Mouse (Mus musculus) myocyte (in vitro differentiated cells): Measurements from ENCODE around the gene Uba7. TPM values are rescaled to one million over a fixed set of nuclear protein-coding genes. Genes with fewer than 3 reads are reported as not detected.

Source experiments
- H3K27me3 ChIP-seq: one replicate; pipeline ENCODE4 v1.6.1; 2011; ENCODE audit not compliant: control insufficient read depth, insufficient read depth, insufficient read length
- H3K36me3 ChIP-seq: one replicate; pipeline ENCODE4 v1.6.1; 2011; ENCODE audit not compliant: control insufficient read depth, insufficient read depth
- H3K4me2 ChIP-seq: one replicate; pipeline ENCODE4 v1.6.1; 2011; ENCODE audit warnings: low read depth, control low read depth
- H3K4me3 ChIP-seq: one replicate; pipeline ENCODE4 v1.5.1; 2011; ENCODE audit warnings: mild to moderate bottlenecking, control low read depth, moderate library complexity
- H3K79me2 ChIP-seq: one replicate; pipeline ENCODE4 v1.6.1; 2011; ENCODE audit not compliant: control insufficient read depth, insufficient read depth
- H3ac ChIP-seq: one replicate; pipeline ENCODE4 v1.6.1; 2011; ENCODE audit not compliant: control insufficient read depth, insufficient read length
- CEBPB ChIP-seq: IDR thresholded peaks from 2 replicates; pipeline ENCODE4 v1.6.1; 2011; ENCODE audit warnings: mild to moderate bottlenecking, moderate library complexity; ENCODE audit not compliant: poor library complexity, insufficient read depth, severe bottlenecking
- E2F4 ChIP-seq: IDR thresholded peaks from one replicate; pipeline ENCODE4 v1.6.1; 2011; ENCODE audit warnings: mild to moderate bottlenecking, control low read depth, moderate library complexity; ENCODE audit not compliant: insufficient read depth
- MAX ChIP-seq: IDR thresholded peaks from one replicate; pipeline ENCODE4 v1.6.1; 2011; ENCODE audit warnings: low read depth, mild to moderate bottlenecking, control low read depth
- MYOD1 ChIP-seq, 3 experiments: IDR thresholded peaks; one replicate each; pipeline ENCODE4 v1.6.1; 2011; ENCODE audit warnings: control low read depth in 2 of 3, low read depth in 2 of 3, mild to moderate bottlenecking in 2 of 3, moderate library complexity in 1 of 3; ENCODE audit not compliant: insufficient read length in 2 of 3, control insufficient read depth in 1 of 3
- MYOG ChIP-seq, 3 experiments: IDR thresholded peaks; one replicate each; pipeline ENCODE4 v1.6.1; 2011; ENCODE audit warnings: control low read depth in 2 of 3, low read depth in 2 of 3, mild to moderate bottlenecking in 2 of 3; ENCODE audit not compliant: insufficient read length in 2 of 3, control insufficient read depth in 1 of 3, insufficient read depth in 1 of 3
- POLR2A ChIP-seq: IDR thresholded peaks from one replicate; pipeline ENCODE4 v1.6.1; 2011; ENCODE audit warnings: low read depth, mild to moderate bottlenecking, control low read depth, moderate library complexity; ENCODE audit not compliant: insufficient read length
- POLR2AphosphoS2 ChIP-seq: IDR thresholded peaks from one replicate; pipeline ENCODE4 v1.6.1; 2011; ENCODE audit warnings: low read depth, control low read depth; ENCODE audit not compliant: insufficient read length
- REST ChIP-seq: IDR thresholded peaks from one replicate; pipeline ENCODE4 v1.6.1; 2011; ENCODE audit warnings: mild to moderate bottlenecking, control low read depth, moderate library complexity; ENCODE audit not compliant: insufficient read depth, insufficient read length
- SRF ChIP-seq: IDR thresholded peaks from one replicate; pipeline ENCODE4 v1.6.1; 2011; ENCODE audit warnings: low read depth; ENCODE audit not compliant: control insufficient read depth, insufficient read length
- TCF12 ChIP-seq: IDR thresholded peaks from one replicate; pipeline ENCODE4 v1.6.1; 2011; ENCODE audit warnings: mild to moderate bottlenecking, control low read depth; ENCODE audit not compliant: poor library complexity, insufficient read depth, severe bottlenecking
- TCF3 ChIP-seq: IDR thresholded peaks from one replicate; pipeline ENCODE4 v1.6.1; 2011; ENCODE audit warnings: low read depth, control low read depth; ENCODE audit not compliant: insufficient read length
- polyA plus RNA-seq: library from polyadenylated mRNA; unstranded; fragments of >200 nt; fragmentation: generic; extraction: Trizol; gene quantifications from one replicate; pipeline ENCODE4 v1.2.1, GENCODE M21; 2012; ENCODE audit warnings: missing spikeins

Uba7 gene
- polyA plus RNA-seq, 1 experiment, result 1.2 TPM

DNA sequence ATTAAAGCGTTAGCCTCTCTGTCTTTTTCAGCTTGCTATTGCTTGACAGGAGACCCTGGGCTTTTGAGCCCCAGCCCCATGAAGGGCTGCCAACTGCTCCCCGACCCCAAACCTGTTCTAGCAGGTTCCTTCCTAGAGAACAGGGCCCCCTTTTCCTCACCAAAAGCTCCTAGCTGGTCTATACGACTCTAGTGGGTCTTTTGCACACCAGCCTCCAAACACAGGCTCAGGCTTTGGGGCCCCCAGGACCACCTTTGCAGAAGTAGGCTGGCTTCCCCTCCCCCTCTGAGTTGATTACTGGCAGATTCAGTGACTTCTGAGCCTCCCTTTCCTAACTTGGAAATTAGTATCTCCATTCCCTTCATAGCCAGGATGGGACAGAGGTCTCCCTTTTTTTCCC lies 38.5 kb upstream of the Uba7 start:
- Histone ChIP-seq H3K79me2 (no peaks in the 10 kb centered on the region), H3K27me3 (peaks cover 38% of the 10 kb centered on the region), H3K36me3 (no peaks in the 10 kb centered on the region), H3ac (no peak overlapping the region), H3K4me2 (no peak overlapping the region), H3K4me3 (no peak overlapping the region)
- TF ChIP-seq TCF12, result no peak
- TF ChIP-seq TCF3, result no peak
- TF ChIP-seq MYOG (IDR thresholded peaks at IDR 0.05; ENCODE audit: control insufficient read depth in 1 of 3, insufficient read depth in 1 of 3, insufficient read length in 2 of 3, low read depth in 2 of 3), result no peak
- TF ChIP-seq POLR2A, result no peak
- no peak for TF ChIP-seq POLR2AphosphoS2

GRCm38 (mm10) chr9:107947241-107948194 lies 27.8 kb upstream of the Uba7 start:
- Histone ChIP-seq H3K79me2 (peaks cover 12% of the 10 kb centered on the region), H3K36me3 (no peaks in the 10 kb centered on the region), H3ac (no peak overlapping the region), H3K27me3 (no peaks in the 10 kb centered on the region), H3K4me3 (no peak overlapping the region), H3K4me2 (peak overlapping the region; percentile 69)
- peak; percentile 32 for TF ChIP-seq TCF3
- TF ChIP-seq POLR2A, result peak; percentile 40
- peak in 2 of 3 experiments; percentile 62 to 76 for TF ChIP-seq MYOD1 (IDR thresholded peaks at IDR 0.05; ENCODE audit: control insufficient read depth in 1 of 3, insufficient read length in 2 of 3, low read depth in 2 of 3)
- no peak for TF ChIP-seq TCF12
- TF ChIP-seq SRF, result no peak
- peak in 1 of 3 experiments; percentile 32 for TF ChIP-seq MYOG (IDR thresholded peaks at IDR 0.05; ENCODE audit: control insufficient read depth in 1 of 3, insufficient read depth in 1 of 3, insufficient read length in 2 of 3, low read depth in 2 of 3)

- Histone ChIP-seq H3K36me3 (no peaks in the 10 kb centered on the region), H3K79me2 (peaks cover 28% of the 10 kb centered on the region), H3K4me3 (no peak overlapping the region), H3K4me2 (no peak overlapping the region), H3ac (no peak overlapping the region), H3K27me3 (no peaks in the 10 kb centered on the region)
- TF ChIP-seq MAX (no peak), SRF (no peak), TCF3 (no peak), CEBPB (no peak), TCF12 (no peak), POLR2A (no peak), POLR2AphosphoS2 (no peak), E2F4 (no peak), MYOG (IDR thresholded peaks at IDR 0.05; ENCODE audit: control insufficient read depth in 1 of 3, insufficient read depth in 1 of 3, insufficient read length in 2 of 3, low read depth in 2 of 3) (no peak), REST (no peak)
Observed at GRCm38 (mm10) chr9:107949184-107949921, 26.0 kb upstream of the Uba7 start.

DNA sequence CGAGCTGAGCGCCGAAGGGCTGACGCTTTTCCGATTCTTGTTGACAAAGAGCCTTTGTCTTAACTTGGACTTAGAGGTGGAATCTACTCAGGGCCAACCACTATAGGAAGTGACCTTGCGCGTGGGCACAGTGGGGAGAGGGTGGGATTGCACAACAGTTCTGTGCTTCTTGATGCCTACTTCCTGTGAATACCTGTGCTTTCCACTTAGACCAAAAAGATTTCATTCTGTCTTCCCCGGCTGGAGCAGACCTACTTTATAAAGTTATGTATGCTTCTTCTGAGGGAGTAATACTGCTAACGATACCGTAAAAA lies 25.4 kb upstream of the Uba7 start, which contains the start of gene Traip:
Traip (plus strand) TSS at position 215 of the 314 bp plus-strand sequence.
- Histone ChIP-seq H3K79me2 (peaks cover 31% of the 10 kb centered on the region), H3K27me3 (no peaks in the 10 kb centered on the region), H3K4me2 (peak within 1 kb of the TSS; percentile 84), H3K36me3 (no peaks in the 10 kb centered on the region), H3K4me3 (peak within 1 kb of the TSS; percentile 70), H3ac (peak within 1 kb of the TSS; percentile 18)
- no peak for TF ChIP-seq MYOD1 (IDR thresholded peaks at IDR 0.05; ENCODE audit: control insufficient read depth in 1 of 3, insufficient read length in 2 of 3, low read depth in 2 of 3)
- TF ChIP-seq SRF, result no peak
- TF ChIP-seq MYOG (IDR thresholded peaks at IDR 0.05; ENCODE audit: control insufficient read depth in 1 of 3, insufficient read depth in 1 of 3, insufficient read length in 2 of 3, low read depth in 2 of 3), result no peak
- TF ChIP-seq MAX, result no peak
- TF ChIP-seq TCF12, result no peak
- no peak for TF ChIP-seq TCF3
- no peak for TF ChIP-seq E2F4
- TF ChIP-seq POLR2A, result no peak
- no peak for TF ChIP-seq CEBPB
- no peak for TF ChIP-seq POLR2AphosphoS2
